Mouse (Mus musculus) ES-E14 (cell line): ENCODE data around the gene Gpam. TPM values are rescaled to one million over a fixed set of nuclear protein-coding genes. Genes with fewer than 3 reads are reported as not detected.

Source experiments
- DNase-seq: peaks from one replicate; pipeline ENCODE4 v3.0.0-alpha.2; 2013; ENCODE audit warnings: low read depth, low spot score
- H3K27ac ChIP-seq: 2 replicates; pipeline ENCODE4 v1.5.1; 2012; ENCODE audit warnings: low read depth, mild to moderate bottlenecking, low read length, moderate library complexity, mixed read lengths; ENCODE audit not compliant: poor library complexity, insufficient read depth, severe bottlenecking
- H3K36me3 ChIP-seq: 2 replicates; pipeline ENCODE4 v1.6.1; 2012; ENCODE audit warnings: mild to moderate bottlenecking, low read length, moderate library complexity, mixed read lengths; ENCODE audit not compliant: control insufficient read depth, poor library complexity, insufficient read depth, severe bottlenecking
- H3K4me1 ChIP-seq, 2 experiments: fragments of 150-350 bp in 1 of 2; sonication (generic) in 1 of 2; 2 replicates each; pipeline ENCODE4 v1.6.1; 2012; ENCODE audit warnings: low read length in 2 of 2, mild to moderate bottlenecking in 1 of 2, mixed read lengths in 1 of 2; ENCODE audit not compliant: control insufficient read depth in 2 of 2, insufficient read depth in 2 of 2, poor library complexity in 1 of 2
- H3K4me3 ChIP-seq, 2 experiments: fragments of 150-350 bp in 1 of 2; sonication (generic) in 1 of 2; 2 replicates each; pipeline ENCODE4 v1.5.1; 2012; ENCODE audit warnings: low read length in 2 of 2, low read depth in 1 of 2, mild to moderate bottlenecking in 1 of 2, mixed read lengths in 1 of 2; ENCODE audit not compliant: insufficient read depth in 1 of 2, poor library complexity in 1 of 2, severe bottlenecking in 1 of 2
- H3K9ac ChIP-seq: 2 replicates; pipeline ENCODE4 v1.6.1; 2012; ENCODE audit warnings: low read depth, mild to moderate bottlenecking, low read length, mixed read lengths; ENCODE audit not compliant: poor library complexity, insufficient read depth, severe bottlenecking
- H3K9me3 ChIP-seq: fragments of 150-350 bp; sonication (generic); 2 replicates; pipeline ENCODE4 v1.6.1; 2012; ENCODE audit warnings: low read depth, mild to moderate bottlenecking, low read length; ENCODE audit not compliant: control insufficient read depth, insufficient read depth
- CHD2 ChIP-seq: IDR thresholded peaks from 2 replicates; pipeline ENCODE4 v1.6.1; 2014; ENCODE audit warnings: mild to moderate bottlenecking, low read depth, low read length, inconsistent platforms
- HCFC1 ChIP-seq: IDR thresholded peaks from 2 replicates; pipeline ENCODE4 v1.6.1; 2012; ENCODE audit warnings: low read length, inconsistent platforms, borderline replicate concordance; ENCODE audit not compliant: insufficient read depth
- MAFK ChIP-seq: IDR thresholded peaks from 2 replicates; pipeline ENCODE4 v1.6.1; 2014; ENCODE audit warnings: mild to moderate bottlenecking, low read depth, low read length, inconsistent platforms; ENCODE audit not compliant: insufficient read depth
- ZC3H11A ChIP-seq: IDR thresholded peaks from 2 replicates; pipeline ENCODE4 v1.6.1; 2012; ENCODE audit warnings: low read depth, mild to moderate bottlenecking, inconsistent platforms, low read length, borderline replicate concordance
- ZNF384 ChIP-seq: IDR thresholded peaks from 2 replicates; pipeline ENCODE4 v1.6.1; 2012; ENCODE audit warnings: low read depth, low read length, inconsistent platforms
- in situ Hi-C, 2 experiments: fragments of 600-800 bp; cut with MboI; formaldehyde crosslinking; loops; one replicate each; pipeline ENCODE4 v1.15.1; 2025; ENCODE audit warnings: low sequenced_read_pairs in 2 of 2, inconsistent platforms in 1 of 2; ENCODE audit not compliant: unreplicated experiment in 2 of 2
- total RNA-seq: library from RNA; depleted of rRNA; stranded (reverse); fragments of 300-350 nt; gene quantifications from 2 replicates; pipeline ENCODE4 v1.2.3, GENCODE M21; 2012

Gene Gpam
- total RNA-seq, 1 experiment: 16.6 TPM

DNA sequence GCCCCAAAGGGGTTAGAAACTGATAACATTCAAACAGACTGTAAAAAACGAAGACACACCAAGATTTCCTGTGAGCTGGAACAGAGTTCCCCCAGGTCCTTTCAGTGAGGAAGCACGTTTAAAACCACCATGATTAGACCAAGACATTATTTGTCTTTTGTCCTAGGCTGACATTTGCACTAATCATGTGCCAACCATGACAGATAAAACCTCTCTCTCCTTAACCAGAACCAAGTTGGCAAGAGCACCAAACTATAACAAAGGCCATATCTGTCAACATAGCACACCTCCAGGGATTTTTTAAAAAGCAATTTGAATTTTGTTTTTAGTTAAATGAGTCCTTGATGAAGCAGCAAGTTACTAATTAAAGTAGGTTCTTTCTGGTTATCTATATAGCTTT is 40.7 kb upstream of the Gpam start:
- H3K4me3 ChIP-seq: no peak overlapping the region
- TF ChIP-seq ZNF384 (no peak), CHD2 (no peak), ZC3H11A (no peak), MAFK (no peak), HCFC1 (no peak)
- no peaks in the 10 kb centered on the region for H3K4me1 ChIP-seq
- H3K9me3 ChIP-seq: no peaks in the 10 kb centered on the region
- H3K9ac ChIP-seq: no peak overlapping the region
- in situ Hi-C loops: no loop called here
- H3K36me3 ChIP-seq: no peaks in the 10 kb centered on the region
- no peak for DNase-seq
- H3K27ac ChIP-seq: no peak overlapping the region

DNA sequence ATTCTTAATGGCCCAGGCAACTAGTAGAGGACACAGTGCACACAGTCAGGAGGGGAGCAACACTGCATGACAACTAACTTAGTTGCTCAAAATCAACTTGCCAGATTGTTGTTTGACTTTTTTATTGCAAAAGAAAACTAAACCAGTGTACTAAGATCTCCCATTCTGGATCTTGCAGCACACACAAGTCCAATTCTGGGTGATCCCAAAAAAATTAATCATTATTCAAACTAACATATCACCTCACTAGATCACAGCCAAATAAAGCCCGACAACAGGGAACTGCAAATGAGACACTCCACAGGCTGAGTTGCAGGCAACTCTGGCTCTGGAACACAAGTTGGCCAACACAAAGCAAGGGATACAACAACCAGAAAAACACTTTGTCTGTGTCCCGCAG is 39.7 kb upstream of the Gpam start:
- Histone ChIP-seq H3K9me3 (no peaks in the 10 kb centered on the region), H3K9ac (no peak overlapping the region), H3K4me3 (no peak overlapping the region), H3K4me1 (no peaks in the 10 kb centered on the region), H3K27ac (no peak overlapping the region), H3K36me3 (no peaks in the 10 kb centered on the region)
- in situ Hi-C loops: no loop called here
- TF ChIP-seq ZC3H11A: no peak
- no peak for TF ChIP-seq CHD2
- no peak for TF ChIP-seq HCFC1
- no peak for TF ChIP-seq ZNF384
- TF ChIP-seq MAFK: no peak
- no peak for DNase-seq

DNA sequence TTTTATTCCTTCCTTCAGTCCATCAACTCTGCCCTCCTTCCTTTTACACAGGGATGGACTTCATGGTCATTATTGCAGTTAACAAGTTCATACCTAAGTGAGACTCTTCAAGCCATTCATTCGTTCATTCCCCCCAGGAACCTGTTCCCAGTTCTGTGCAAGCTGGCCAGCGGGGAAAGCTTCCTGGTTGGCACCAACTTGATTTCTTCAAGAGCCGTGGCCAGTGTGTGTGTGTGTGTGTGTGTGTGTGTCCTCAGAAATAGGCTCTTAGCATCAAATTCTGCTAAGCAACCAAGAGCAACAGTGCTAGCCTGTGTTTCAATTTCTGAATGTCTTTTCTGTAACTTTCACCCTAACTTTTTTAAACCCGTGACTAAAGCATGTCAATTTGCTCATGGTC is 38.9 kb upstream of the Gpam start:
- no peak for TF ChIP-seq MAFK
- no peak for TF ChIP-seq HCFC1
- TF ChIP-seq ZNF384: no peak
- no peak for TF ChIP-seq CHD2
- TF ChIP-seq ZC3H11A: no peak
- no peaks in the 10 kb centered on the region for H3K36me3 ChIP-seq

DNA sequence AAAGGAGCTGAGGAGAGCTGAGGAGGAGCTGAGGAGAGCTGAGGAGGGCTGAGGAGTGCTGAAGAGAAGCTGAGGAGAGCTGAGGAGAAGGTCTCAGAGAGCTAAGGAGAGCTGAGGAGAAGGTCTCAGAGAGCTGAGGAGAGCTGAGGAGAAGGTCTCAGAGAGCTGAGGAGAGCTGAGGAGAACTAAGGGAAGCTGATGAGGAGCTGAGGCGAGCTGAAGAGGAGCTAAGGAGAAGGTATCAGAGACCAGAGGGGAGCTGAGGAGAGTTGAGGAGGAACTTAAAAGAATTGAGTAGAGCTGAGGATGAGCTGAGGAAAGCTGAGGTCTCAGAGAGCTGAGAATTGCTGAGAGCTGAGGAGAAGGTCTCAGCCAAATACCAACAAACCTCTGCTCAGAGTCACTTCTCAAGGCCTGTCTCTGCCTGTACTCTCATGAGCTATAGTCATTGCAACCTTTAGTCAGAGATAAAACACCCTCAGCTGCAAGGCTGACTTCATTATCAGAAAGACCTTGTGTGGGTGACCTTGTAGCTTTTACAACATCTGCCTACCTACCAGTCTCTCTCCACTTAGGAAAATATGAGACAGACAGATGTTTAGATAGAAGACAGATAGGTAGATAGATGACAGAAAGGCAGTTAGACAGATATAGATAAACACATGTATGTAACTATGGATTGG is 38.3 kb upstream of the Gpam start:
- TF ChIP-seq ZNF384 (no peak), CHD2 (no peak), HCFC1 (no peak), MAFK (no peak), ZC3H11A (no peak)
- DNase-seq: no peak
- no peak overlapping the region for H3K27ac ChIP-seq
- H3K36me3 ChIP-seq: no peaks in the 10 kb centered on the region
- H3K9me3 ChIP-seq: no peaks in the 10 kb centered on the region
- H3K4me1 ChIP-seq: no peaks in the 10 kb centered on the region
- no peak overlapping the region for H3K9ac ChIP-seq
- no peak overlapping the region for H3K4me3 ChIP-seq
- in situ Hi-C loops: no loop called here

More for the DNA sequence above, 38.9 kb upstream of the Gpam start:
- H3K4me1 ChIP-seq: no peaks in the 10 kb centered on the region
- in situ Hi-C loops: no loop called here
- H3K9me3 ChIP-seq: no peaks in the 10 kb centered on the region
- no peak for DNase-seq
- no peak overlapping the region for H3K9ac ChIP-seq
- H3K27ac ChIP-seq: no peak overlapping the region
- H3K4me3 ChIP-seq: no peak overlapping the region

DNA sequence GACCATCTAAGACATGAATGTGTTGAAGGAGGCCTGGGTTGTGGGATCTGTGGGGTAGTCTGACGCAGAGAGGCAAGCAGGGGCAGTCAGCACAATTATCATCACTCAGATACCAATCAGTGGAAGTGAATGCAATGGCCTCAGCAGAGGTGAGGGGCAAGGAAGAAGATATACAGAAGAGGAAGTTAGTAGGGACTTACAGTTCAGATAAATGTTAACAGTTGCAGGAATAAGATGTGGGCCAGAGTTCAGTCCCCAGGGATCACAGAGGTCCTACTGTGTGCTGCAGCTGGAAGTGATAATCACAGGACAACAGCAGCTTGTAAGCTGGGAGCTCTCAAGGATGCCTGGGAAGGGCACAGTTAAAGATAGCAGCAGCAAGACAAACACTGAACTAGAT is 37.1 kb upstream of the Gpam start:
- DNase-seq: no peak
- Histone ChIP-seq H3K36me3 (no peaks in the 10 kb centered on the region), H3K9me3 (no peaks in the 10 kb centered on the region), H3K4me3 (no peak overlapping the region), H3K9ac (no peak overlapping the region), H3K27ac (no peak overlapping the region), H3K4me1 (no peaks in the 10 kb centered on the region)
- in situ Hi-C loops: no loop called here
- TF ChIP-seq ZC3H11A (no peak), CHD2 (no peak)
